Mouse (Mus musculus): ENCODE data around the gene Exosc8.
"Not testable (repeated sequence)": the region's sequence is repeated elsewhere in the genome, so short reads cannot be mapped to it uniquely, and the experiment has no call there.

The Exosc8 gene

GRCm38 (mm10) chr3:54735247-54736046, at the start of gene Exosc8, which contains the start of gene Alg5:
Gene Exosc8, minus strand, starts transcription at chr3:54735393.
Gene Alg5, plus strand, starts transcription at chr3:54735539.
- DNase-seq (ENCODE audit: extremely low spot score, low read depth, low spot score), result no peak

GRCm38 (mm10) chr3:54775989-54776631, 40.9 kb upstream of the Exosc8 start:
- DNase-seq (ENCODE audit: extremely low spot score, low read depth, low spot score), result no peak

GRCm38 (mm10) chr3:54773613-54774012, 38.4 kb upstream of the Exosc8 start:
- no peak for DNase-seq (ENCODE audit: extremely low spot score, low read depth, low spot score)

- DNase-seq (ENCODE audit: extremely low spot score, low read depth, low spot score), result no peak
Observed at GRCm38 (mm10) chr3:54769349-54770275, 34.4 kb upstream of the Exosc8 start.

- DNase-seq (ENCODE audit: extremely low spot score, low read depth, low spot score), result no peak
Observed at GRCm38 (mm10) chr3:54768592-54768991, 33.4 kb upstream of the Exosc8 start.

GRCm38 (mm10) chr3:54766811-54767210, 31.6 kb upstream of the Exosc8 start:
- no peak for DNase-seq (ENCODE audit: extremely low spot score, low read depth, low spot score)

GRCm38 (mm10) chr3:54766034-54766433, 30.8 kb upstream of the Exosc8 start:
- no peak for DNase-seq (ENCODE audit: extremely low spot score, low read depth, low spot score)

GRCm38 (mm10) chr3:54765521-54765920, 30.3 kb upstream of the Exosc8 start:
- not testable (repeated sequence) for DNase-seq (ENCODE audit: extremely low spot score, low read depth, low spot score)

GRCm38 (mm10) chr3:54764418-54764817, 29.2 kb upstream of the Exosc8 start:
- DNase-seq (ENCODE audit: extremely low spot score, low read depth, low spot score), result no peak

- DNase-seq (ENCODE audit: extremely low spot score, low read depth, low spot score), result no peak
Observed at GRCm38 (mm10) chr3:54761258-54761657, 26.1 kb upstream of the Exosc8 start.

GRCm38 (mm10) chr3:54760321-54761115, 25.3 kb upstream of the Exosc8 start:
- no peak for DNase-seq (ENCODE audit: extremely low spot score, low read depth, low spot score)

GRCm38 (mm10) chr3:54759211-54759610, 24.0 kb upstream of the Exosc8 start:
- no peak for DNase-seq (ENCODE audit: extremely low spot score, low read depth, low spot score)

GRCm38 (mm10) chr3:54757446-54757845, 22.3 kb upstream of the Exosc8 start:
- no peak for DNase-seq (ENCODE audit: extremely low spot score, low read depth, low spot score)

GRCm38 (mm10) chr3:54756058-54756457, 20.9 kb upstream of the Exosc8 start:
- no peak for DNase-seq (ENCODE audit: extremely low spot score, low read depth, low spot score)

GRCm38 (mm10) chr3:54755145-54756041, 20.2 kb upstream of the Exosc8 start, which contains the start of gene Smad9:
Gene Smad9, plus strand, starts transcription at chr3:54755582.
- DNase-seq (ENCODE audit: extremely low spot score, low read depth, low spot score), result no peak

GRCm38 (mm10) chr3:54753411-54753810, 18.2 kb upstream of the Exosc8 start:
- no peak for DNase-seq (ENCODE audit: extremely low spot score, low read depth, low spot score)

- no peak for DNase-seq (ENCODE audit: extremely low spot score, low read depth, low spot score)
Observed at GRCm38 (mm10) chr3:54745799-54746198, 10.6 kb upstream of the Exosc8 start.

GRCm38 (mm10) chr3:54741965-54742364, 6.8 kb upstream of the Exosc8 start:
- no peak for DNase-seq (ENCODE audit: extremely low spot score, low read depth, low spot score)

- DNase-seq (ENCODE audit: extremely low spot score, low read depth, low spot score), result no peak
Observed at GRCm38 (mm10) chr3:54737317-54737716, 2.1 kb upstream of the Exosc8 start.
